Mouse (Mus musculus): ENCODE results near the gene Lrfn2.

Gene Lrfn2

DNA sequence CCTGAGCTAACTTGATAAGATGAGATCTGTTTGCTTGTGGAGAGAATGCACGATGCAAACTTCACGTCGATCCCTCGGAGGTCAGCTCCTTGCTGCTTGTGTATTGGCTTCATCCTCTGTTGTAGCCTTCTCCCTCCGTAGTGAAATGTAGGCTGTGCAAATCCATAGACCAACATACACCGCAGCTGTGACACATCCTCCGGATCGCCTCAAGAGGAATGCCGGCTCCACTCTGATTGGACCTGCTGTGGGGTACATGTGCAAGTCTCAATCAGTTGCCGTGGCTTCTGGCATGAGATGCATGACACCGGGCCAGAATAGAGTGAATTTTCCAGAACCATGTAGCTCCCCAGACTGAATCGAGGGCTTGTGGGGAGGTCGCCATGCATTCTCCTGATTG is 36.1 kb downstream of the Lrfn2 start:
- CTCF ChIA-PET, result no interaction called here

- CTCF ChIA-PET, result interaction anchor here (0.9 kb wide), 1 partner anchor 1833 kb away, joined by 3 read pairs; no protein-coding TSS in a partner anchor
These were observed 39.1 kb downstream of the Lrfn2 start for GRCm38 (mm10) chr17:48971296-48971695.

GRCm38 (mm10) chr17:48972866-48973265 is 40.7 kb downstream of the Lrfn2 start:
- CTCF ChIA-PET, result no interaction called here

DNA sequence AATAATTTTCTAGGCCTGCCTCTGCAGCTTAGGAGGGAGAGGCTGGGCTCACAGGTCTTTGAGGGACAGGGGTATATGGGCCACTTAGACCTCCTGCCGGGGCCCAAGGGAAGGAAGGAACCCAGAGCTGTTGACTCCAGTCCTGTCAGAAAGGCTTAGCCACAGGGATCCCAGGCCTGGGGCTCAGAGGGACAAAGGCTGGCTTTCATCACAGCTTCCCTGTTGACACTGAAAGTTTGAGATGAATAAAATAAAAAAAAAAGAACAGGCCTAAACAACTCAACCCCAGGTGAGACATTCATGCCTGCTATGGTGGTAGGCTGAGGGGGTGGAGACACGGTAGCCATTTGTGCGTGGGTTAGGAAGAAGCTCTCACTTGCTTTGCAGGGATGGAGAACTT is 41.2 kb downstream of the Lrfn2 start:
- CTCF ChIA-PET, result no interaction called here

- CTCF ChIA-PET, result no interaction called here
These were observed 42.9 kb downstream of the Lrfn2 start for GRCm38 (mm10) chr17:48975055-48975454.

GRCm38 (mm10) chr17:48976611-48977022 is 44.4 kb downstream of the Lrfn2 start:
- CTCF ChIA-PET, result no interaction called here

DNA sequence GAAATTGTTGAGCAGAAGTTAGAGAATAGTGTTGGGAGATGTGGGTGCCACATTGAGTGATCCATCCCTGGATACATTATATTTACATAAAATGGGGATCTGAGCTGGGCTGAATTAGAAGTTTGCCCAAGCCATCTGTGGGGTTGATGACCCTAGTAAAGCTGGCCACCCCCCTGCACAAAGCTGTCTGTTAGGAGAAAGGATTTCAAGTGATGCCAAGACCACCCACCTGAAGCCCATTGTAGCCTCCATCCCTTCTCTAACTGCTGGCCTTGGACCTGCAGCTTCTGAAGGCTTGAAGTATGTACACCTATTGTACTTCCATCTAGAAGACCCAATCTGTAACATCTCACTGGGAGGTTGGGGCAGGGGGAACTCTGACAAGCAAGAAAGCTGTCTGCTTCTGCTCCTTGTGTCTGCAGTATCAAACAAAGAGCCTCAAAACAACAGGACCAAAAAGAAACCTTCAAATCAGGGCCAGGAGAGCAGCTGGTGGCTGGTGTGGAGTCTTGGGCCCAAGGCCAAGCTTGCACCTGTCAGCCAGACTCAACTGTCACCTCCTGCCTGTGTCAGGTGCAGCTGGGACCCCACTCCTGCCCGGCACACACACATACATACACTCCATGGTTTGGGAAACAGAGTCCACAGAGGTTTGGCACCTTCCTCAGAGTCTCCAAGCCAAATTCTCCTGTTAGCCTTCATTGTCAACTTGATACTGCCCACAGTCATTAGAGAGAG is 63.2 kb downstream of the Lrfn2 start:
- CTCF ChIA-PET, result no interaction called here

DNA sequence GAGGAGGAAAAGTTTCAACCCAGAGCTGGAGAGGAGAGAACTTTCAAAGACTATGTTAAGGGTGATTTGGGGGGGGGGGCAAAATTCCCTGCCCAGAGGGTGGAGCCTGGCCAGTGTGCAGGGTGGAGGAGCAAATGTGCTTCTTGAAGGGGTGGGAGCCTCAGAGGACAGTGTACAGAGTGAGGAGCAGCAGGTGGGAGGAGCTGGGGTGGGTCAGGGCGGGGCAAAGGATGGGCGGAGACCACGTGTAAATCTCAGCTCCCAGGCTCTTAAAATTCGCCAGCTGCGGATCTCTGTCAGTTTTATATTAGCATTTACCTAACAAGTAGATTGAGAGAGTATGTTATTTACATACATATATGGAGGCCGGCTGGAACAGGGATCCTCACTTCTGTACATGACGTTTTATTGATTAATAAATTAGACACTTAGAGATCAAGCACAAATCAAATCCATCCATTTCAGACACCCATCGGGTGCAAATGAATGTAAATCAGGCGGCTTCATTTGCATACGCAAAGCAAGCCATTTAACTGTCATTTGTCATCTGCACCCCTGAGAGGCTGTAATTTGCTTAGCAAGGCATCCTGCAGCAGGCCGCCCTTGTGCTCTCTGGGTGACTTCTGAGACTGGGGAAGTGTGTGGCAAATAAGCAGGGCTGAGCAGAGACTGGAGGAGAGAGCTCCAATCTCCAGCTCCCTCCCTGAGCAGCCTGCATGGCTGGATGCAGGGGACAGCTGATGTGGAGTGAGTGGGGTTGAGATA is 67.5 kb downstream of the Lrfn2 start:
- CTCF ChIA-PET, result no interaction called here

DNA sequence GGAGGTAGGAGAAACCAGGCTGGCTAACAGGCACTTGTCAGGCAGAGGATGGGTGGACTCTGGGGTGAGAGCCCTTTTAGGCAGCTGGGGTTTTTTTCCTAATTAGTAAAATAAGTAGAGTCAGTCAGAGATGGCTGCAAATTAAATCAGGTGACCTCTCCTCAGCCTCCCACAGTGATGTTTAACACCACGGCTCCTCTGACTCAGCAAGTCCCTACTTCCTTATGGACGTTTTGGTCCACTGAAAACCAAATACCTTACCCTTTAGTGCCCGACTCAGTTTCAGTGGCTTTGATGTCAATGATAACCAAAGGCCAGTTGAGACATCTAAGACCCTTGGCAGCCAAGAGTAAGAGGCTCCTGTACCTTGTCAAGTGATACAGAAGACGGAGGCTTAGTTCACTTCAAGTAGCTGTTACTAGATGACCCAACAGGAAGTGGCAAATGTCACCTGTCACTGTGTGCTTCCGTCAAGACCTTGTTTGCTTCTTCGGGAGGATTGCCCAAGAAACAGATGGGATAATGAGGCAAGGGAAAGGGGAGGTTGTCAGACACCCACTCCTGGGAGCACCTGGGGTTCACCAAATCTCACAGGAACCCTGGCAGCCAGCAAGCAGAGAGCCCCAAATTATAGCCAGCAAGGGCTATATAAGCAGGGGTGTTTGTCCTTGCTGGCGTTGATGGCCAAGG is 77.3 kb downstream of the Lrfn2 start:
- CTCF ChIA-PET, result no interaction called here

DNA sequence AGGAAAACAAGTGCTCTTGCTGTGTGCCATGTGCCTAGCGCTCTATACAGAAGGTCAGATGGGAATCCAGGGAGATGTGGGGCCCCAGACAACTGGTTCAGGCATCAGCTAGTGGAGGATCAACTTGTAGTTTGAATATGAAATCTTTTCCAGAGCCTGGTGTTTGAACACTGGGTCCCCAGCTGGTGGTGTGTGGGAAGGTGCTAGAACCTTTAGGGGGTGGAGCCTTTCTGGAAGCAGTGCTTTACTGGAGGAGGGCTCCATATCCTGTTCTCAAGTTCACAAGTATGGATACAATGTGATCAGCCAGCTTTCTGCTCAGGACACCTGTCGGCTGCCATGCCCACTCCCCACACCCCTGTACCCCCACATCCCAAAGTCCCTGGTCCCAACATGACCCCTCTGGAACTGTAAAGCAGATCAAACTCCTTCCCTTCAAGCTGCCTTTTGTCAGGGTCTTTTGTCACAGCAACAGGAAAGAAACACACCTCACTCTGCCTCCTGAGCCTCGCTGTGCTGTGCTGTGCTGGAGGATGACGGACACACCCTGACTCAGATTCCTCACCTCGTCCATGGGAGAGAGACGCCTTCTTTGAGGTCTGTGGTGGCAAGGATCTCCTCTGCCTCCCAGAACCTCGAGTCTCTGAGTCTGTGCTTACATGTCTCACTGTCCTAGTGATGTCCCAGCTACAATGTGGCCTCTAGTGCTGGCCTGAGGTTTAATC is 81.9 kb downstream of the Lrfn2 start:
- CTCF ChIA-PET, result no interaction called here

GRCm38 (mm10) chr17:49015368-49015767 is 83.2 kb downstream of the Lrfn2 start:
- CTCF ChIA-PET, result no interaction called here

DNA sequence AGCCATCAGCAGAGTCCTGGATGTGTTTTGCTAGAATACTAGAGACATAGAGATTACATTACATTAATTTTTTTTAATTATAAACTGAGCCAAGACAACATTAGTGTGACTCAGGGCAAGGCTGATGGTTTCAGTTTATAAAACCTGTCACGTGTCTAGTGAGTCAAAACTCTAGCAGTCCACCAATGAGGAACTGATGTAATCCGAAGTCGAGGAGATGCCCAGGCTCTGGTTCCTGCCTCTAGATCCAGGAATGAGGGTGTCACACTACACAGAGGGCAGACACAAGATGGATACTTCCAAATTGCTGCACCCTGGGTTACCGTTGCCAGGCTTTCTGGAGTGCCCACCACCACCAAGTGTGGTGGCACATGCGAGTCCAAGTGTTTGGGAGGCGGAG is 84.0 kb downstream of the Lrfn2 start:
- CTCF ChIA-PET, result no interaction called here

DNA sequence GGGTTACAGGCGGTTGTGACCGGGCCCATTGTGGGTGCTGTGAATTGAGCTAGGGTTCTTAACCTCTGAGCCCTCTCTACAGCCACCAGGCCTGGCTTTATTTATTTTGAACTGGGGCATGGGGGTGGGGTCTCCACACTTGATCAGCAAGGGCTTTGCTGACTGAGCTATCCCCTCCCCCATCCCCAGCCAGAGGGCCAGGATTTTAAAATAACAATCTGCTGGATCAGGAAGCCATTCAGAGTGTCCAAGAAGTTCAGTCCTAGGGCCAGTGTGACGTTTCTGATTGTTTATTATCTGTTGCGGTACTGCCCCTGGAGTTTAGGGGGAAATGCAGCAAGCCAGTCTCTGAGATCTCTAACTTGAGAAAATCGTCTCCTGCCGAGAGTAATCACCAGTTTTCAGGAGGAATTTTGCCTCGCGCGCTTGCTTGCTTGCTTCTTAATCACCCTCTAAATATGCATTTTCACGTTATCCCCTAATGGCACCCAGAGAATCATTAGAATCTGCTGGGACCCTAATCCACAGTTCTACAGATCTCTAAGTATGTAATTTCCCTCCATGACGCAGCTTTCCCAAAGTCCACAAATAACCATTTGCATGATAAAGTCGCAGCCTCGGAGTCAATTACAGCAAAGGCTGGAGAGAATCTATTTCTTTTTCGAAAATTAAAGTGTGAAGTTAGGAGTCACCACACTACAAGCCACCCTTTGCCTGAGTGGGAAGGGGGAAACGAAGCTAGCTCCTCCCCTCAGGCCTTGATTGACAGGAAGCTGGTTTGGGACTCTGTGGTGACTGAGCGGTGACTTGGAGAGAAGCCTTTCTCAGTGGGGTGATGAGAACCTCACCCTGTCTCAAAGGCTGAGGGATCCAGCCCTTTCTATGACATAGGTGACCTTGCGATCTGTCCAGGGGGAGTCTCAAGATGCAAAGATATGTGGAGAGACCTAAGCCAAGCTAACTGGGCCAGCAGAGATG is 85.5 kb downstream of the Lrfn2 start:
- CTCF ChIA-PET, result no interaction called here

GRCm38 (mm10) chr17:49018774-49019488 is 86.8 kb downstream of the Lrfn2 start:
- CTCF ChIA-PET, result no interaction called here

GRCm38 (mm10) chr17:49029556-49030268 is 97.5 kb downstream of the Lrfn2 start:
- CTCF ChIA-PET, result no interaction called here

DNA sequence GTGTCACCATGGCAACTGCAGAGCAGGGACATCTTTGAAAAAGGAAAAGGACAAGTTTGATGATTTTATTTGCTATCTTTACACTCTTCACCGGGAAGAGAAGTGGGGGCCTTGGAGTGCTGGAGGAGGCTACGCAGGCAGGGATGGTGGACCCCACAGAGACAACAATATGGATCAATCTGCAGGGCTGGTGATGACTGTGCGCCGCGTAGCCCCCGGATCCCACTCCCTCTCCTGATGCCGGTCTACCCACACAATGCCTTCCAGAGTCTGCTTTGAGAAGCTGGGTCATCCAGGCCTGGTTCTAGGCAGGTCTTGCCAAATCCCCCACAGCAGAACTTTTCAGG is 98.1 kb downstream of the Lrfn2 start:
- CTCF ChIA-PET, result no interaction called here

- CTCF ChIA-PET, result no interaction called here
These were observed 98.7 kb downstream of the Lrfn2 start for GRCm38 (mm10) chr17:49030841-49031240.

GRCm38 (mm10) chr17:49031790-49032189 is 99.6 kb downstream of the Lrfn2 start:
- CTCF ChIA-PET, result no interaction called here

- CTCF ChIA-PET, result no interaction called here
These were observed 101.1 kb downstream of the Lrfn2 start for GRCm38 (mm10) chr17:49033276-49033675.

- CTCF ChIA-PET, result no interaction called here
These were observed 101.6 kb downstream of the Lrfn2 start for GRCm38 (mm10) chr17:49033686-49034250.

Data from spleen, embryonic (tissue).